Mouse (Mus musculus) cerebellum, adult 11 months (tissue): ENCODE results near the gene Ptpn3.

Experiments used
- DNase-seq: peaks from one replicate; pipeline ENCODE4 v3.0.0; 2022

The Ptpn3 gene

DNA sequence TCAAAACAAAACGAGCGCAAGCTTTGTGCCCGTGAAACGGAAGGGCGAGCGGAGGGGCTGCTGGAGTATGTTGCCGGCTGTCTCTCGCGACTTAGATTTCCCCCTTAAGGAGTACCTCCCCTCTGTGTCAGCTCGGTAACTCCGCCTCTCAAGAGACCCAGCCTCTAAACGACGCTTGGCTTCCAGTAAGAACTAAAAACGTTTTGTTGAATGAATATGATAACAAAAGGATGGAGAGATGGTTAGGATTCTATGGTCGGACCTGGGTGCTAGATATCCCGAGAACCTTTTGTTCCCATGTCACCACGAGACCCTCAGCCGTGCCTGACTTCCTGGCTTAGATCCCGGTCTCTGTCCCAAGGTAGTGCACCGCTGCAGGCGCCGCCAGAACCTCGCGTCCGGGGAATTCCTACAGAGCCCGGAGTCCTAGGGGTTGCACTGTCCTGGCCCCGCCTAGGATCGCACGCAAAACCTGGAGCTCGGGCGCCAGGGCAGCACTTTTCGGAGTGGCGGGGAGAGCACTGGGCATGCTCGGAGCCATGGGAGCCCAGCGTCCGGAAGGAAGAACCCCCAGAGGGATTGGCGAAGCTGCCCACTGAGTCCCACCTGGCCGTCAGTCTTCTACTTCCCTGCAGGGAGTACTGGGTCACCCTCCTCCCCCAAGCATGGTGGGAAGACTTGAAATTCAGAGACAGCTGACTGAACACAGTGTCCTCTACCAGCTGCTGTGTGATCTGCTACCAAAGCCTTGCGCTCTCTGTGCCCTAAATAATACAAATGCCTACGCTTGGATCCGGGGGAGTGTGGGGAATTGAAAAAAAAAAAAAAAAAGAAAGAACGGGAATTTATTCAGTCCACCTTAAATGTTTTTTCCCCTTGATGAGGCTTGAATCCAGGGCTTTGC is at the start of gene Ptpn3:
Ptpn3 (minus strand) TSS at position 428 of the 904 bp plus-strand sequence.
- peak; percentile 76 for DNase-seq

DNA sequence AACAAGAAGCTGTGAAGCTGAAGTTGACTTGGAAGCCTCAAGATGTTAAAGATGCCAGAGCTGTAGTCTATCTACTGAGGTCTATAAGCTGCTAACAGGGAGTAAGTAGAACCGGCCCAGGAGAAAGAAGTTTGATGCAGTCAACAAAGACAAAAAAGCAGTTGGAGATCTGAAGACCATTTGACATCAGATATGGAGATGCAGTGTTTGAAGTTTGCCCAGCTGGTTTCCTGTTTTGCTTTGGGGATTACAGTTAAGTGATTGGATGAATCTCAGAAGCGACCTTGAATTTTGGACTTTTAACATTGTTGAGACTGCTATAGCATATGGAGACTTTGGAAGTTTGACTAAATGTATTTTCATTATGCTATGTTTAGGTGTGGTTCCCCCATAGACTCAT is 48.9 kb upstream of the Ptpn3 start:
- no peak for DNase-seq

DNA sequence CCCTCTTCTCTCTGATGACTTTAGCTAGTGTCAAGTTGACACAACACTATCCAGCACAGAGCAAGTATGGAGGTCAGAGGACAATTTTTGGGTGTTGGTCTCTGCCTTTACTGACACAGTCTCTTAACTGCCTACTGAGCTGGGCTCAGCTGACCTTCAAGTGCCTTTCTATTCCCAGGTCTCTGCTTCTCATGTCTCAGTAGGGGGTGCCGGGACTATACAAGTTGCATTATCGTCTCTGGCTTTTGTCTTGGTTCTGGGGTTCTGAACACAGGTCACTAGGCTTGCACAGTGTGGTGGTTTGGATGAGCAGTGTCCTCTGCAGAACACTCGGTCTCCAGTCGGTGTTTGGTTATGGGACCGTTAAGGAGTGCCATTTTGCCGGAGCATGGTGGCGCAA is 42.4 kb upstream of the Ptpn3 start:
- DNase-seq = no peak

DNA sequence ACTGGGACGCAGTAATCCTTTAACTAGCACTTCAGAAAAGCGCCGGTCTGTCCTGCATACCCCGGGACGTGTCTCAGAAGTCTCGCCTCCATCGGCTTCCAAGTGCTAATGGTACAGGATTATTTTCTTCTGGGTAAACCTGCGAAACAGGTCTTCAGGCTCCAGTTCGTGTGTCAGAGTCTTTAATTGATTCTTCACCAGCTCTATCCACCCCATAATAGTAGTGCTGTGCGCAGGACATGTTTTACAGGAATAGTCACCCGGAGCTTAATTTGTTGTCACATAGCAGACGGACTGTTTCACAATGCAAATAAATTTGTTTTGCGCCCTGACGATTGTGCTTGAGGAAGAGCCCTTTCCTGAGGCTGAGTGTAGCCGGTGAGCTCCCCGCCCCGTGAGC is 37.3 kb upstream of the Ptpn3 start:
- DNase-seq = no peak

DNA sequence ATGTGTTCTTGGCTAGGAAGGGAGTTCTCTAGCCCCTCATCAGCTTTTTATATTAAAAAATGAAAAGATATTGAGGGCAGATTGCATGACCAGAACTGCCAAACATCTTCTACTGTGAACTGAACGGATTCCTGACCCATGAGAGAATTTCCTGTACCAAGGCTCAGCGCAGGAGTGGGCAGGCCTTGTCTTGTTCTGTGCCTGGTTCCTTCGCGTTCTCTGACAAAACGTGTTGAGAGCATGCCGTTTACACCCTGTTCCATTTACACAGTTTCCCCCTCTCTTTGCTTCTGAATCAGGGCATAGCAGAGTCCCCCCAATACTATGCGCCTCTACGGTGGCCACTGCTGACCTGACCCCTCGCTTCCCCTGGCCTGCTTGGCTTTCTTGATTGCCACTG is 36.4 kb upstream of the Ptpn3 start:
- DNase-seq = no peak

DNA sequence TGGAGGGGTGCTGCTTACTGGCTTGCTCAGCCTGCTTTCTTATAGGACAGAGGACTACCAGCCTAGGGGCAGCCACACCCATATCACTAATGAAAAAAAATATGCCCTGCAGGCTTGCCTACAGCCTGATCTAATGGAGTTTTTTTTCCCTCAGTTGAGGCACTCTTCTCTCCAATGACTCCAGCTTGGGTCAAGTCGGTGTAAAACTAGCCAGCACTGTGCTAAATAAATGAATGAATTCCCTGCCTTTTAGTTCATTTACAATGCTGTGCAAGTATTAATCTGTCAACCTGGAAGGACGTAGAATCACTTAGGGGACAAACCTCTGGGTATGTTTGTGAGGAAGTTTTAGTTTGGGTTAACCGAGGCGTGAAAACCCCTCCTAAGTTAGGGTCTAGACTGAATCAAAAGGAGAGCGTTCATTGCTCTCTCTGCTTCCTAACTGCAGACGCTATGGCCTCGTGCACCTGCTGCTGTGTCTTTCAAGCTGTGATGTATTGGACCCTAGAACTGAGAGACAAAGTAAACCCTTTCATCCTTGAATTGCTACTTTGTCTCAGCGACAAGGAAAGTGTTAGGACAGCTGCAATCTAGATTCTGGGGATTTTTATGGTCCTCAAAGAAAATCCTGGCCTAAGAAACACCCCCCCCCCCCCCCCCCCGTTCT is 33.5 kb upstream of the Ptpn3 start:
- no peak for DNase-seq

DNA sequence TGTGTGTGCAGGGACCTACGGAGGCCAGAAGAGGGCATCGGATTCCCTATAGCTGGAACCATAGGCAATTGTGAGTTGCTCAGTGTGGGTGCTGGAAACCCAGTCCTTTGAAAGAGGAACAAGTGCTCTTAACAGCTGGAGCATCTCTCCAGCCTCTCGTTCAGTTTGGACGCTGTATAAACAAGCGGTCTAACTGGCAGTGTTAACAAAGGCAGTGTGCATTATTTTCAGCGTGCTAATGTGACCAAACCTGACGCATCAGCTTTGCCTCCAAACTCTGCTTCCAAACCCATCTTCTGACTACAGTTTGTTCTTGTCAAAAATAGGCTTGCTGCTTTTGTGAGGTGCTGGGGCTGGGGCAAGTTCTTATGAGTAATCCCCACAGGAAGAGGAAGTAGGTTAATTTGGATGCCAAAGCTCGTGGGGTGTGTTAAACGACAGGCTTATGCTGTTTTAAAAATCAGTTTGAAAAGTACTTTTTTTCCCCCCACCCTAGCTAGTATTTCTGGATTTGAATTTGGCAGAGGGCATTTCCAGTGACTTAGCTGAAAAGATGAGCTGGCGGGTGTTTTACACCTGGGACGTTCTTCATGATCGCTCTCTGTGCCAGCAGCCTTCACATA is 32.4 kb upstream of the Ptpn3 start:
- no peak for DNase-seq

DNA sequence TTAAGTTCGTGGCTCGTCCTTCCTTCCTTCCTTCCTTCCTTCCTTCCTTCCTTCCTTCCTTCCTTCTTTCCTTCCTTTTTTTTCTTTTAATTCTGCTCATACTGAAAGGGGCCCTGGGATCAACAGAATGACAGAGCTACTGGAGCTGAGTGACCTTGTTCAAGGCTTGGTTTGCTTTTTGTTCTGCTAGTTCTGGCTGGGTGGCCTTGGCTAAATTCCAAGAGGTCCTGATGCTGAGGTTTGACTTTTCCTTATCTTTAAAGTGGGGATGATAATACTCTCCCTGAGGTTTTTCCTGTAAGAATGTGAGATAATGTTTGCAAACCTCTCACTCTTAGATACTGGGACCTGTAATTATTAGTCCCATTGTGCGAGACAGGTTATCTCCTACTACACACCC is 30.9 kb upstream of the Ptpn3 start:
- no peak for DNase-seq

DNA sequence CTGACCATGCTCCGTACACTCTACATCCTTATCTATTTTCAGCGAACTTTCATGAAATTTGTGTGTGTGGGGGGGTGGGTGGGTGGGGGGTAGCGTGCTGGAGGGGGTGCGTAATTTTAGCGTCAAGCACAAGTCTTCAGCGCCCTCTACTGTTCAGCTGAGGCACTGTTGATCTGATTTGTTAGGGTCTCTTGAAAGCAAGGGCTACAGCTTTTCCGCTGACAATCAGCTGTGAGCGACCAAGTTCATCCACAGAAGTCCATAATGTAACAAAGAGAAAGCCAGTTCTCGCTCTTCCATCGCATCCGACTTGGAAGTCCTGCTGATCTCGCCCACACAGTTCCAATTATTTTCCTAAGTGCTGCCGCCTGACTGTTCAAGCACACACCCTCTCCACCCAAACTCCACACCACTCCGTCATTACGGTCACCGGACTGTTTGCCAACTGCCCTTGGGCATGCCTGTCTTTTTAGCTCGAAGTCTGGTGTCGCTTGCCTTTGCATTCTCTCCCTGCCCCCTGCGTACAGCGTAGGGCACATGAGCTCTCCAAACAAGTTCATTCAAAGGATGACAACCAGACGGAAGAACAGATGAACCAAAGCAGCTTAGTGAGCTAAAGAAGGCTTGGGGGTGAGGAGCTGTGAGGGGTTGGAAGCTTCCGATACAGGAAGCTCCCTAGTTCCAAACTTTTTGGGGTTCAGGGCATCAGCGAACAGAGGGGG is 19.1 kb upstream of the Ptpn3 start:
- no peak for DNase-seq

DNA sequence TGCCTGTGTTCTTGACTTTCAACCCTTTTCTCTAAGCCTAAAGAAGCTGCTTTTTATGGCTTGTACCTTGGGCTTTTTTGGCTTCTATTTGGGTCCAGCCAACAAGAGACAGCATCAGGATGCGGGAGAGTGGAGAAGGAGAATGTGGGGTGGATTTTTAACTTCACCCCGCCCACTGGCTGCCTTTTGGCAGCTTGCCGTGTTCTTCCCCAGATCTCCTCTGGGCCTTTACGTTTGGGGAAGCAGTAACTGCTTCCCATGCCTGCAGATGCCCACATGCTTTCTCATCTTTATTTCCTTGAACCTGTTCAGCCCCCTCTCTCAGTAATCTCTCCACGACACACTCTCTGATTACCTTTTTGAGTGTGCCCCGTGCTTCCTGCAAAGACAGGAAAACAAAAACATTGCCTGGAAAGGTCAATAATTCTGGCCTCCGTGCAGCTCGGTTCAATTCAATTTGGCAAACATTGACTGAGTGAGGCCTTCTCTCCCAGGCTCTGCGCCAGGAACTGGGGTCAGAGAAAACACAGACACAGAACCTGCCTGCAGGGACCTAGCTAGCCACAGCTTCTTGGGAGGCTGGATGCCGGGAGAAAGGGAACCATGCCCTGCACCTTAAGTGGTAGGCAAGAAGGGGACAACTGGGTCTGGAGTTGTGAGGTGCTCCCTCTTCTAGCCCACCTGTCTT is 17.0 kb upstream of the Ptpn3 start:
- DNase-seq = no peak

DNA sequence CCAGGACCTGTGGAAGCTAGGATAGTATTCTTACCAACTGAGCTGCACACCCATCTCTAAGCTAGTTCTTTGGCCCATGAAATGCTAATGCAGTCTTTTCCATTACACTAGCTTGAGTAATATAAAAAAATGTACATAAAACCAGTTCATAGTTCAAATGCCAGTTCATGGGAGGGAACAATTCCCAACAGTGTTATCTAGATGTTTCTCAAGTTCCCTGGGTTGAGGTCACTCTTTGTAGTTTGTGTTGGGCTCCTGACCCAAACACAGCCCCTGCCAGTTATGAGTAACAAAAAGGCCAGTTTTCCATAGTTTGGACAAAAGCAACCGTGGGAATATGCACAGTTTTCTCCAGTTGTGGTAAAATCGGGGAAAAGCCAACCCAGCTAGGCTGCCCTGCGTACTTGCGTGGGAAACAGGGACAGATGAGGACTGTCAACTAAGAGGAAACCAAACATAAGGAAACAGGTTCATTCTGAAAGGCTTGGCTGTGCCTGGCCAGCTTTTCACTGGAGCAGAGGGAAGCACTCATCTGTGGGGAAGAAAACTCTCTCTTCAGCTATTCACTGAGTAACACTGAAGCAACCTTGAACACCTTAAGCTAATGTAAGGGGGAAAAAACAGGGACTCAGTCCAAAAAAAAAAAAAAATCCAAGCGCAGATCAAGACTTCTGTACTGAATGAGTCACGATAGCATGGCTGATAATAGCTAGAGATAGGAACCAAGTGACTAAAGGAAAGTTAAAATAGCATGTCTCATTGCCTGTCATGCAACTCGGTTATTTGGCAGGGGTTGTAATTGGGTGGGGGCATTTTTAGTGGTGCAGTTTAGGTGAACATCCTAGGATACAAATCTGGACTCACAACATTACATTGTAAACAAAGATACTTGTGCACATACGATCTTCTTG is 10.9 kb upstream of the Ptpn3 start:
- no peak for DNase-seq

DNA sequence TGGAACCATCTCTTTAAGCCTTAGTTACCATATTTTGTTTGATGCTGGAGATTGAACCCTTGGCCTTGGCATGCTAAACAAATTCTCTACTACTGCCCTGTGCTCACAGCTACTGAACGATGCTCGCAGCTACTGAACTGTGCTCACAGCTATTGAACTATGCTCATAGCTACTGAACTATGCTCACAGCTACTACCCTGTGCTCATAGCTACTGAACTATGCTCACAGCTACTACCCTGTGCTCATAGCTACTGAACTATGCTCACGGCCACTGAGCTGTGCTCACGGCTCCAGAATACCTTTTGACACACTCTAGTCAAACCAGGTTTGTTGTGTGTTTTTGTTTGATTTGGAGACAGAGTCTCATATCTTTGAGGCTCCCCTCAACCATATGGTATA is 10.1 kb upstream of the Ptpn3 start:
- no peak for DNase-seq

DNA sequence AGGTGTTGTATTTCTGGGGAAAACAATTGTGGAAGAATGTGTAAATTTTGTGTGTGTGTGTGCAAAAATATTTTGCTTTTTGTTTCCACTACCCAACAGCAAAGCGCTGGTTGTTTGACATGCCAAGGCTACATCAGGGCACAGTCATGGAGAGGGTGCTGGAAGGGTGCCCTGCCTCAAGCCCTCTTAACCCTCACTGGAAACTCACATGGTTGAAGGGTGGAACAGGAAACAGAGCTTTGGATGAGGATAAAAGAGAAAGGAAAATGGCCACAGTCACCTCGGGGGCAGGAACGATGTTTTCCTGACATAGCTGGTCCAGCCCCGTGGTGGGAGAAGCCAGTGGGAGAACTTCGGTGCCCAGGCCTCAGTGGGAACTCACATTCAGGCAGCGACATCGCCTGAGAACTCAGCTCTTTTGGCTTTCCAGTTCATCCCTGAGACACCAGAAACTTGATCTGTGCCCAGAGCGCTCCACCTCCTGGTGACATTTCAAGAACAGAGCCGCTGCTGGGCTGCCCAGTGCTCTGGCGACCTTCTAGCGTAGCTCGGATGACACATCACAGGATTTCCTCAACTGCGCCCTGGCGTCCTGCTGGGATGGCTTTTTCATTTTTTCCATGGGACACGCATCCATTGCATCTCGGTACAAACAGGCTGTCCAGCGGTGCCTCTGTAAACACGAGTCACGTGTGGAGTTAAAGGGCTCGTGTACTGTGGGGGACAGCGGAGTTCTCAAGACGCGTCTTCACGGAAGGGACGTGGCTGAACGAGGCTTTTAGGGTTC is 6.8 kb upstream of the Ptpn3 start:
- no peak for DNase-seq

DNA sequence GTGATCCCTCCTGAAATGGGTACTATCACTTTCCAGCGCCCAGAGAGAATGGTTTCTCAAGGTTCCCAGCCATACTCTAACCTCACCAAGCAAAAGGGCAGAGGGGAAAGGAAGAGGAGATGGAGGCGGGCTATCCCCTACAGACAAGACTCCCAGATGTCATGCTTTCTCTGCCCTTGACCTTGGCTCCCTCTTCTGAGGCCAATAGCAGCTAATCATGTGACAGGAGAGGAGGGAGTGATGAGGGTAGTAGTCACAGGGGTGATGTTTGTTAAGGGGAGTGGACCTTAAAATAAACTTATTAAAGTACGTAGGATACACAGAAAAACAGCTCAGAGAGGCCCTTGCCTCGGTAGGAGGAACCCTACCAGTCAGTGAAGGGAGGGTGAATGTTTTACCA is 6.1 kb upstream of the Ptpn3 start:
- no peak for DNase-seq

DNA sequence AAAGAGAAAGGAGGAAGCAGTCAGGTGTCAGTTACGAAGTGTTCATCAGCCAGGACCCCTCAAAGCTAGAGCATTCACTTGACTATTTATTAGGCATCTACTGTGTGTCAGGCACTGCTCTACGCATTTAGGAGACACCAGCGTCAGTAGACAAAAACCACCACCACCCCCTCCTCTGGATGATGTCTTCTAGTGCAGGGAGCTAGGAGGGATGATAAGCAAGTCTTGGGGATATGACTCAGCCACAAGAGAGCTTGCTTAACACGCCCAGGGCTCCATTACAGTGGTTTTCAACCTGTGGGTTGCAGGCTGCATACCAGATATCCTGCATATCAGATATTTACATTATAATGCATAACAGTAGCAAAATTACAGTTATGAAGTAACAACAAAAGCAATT is 4.6 kb upstream of the Ptpn3 start:
- DNase-seq = no peak

DNA sequence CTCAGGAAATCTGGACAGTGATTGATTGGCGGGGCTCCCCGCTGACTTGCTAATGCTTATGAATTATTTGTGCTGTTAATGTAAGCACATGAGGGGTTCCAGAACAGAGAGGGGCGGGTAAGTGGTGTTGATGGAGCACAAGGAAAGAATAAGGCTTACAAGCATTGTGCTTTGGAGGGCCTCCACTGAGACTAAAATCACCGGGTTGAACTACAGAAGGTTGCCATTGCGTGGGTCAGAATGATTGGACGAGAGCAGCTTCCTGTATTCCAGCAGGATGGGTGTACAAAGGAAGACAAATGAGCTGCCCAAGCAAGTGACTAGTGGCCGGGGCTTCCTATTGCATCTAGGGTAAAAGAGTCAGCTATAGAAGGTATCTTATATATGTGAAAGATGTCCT is 4.0 kb upstream of the Ptpn3 start:
- no peak for DNase-seq

DNA sequence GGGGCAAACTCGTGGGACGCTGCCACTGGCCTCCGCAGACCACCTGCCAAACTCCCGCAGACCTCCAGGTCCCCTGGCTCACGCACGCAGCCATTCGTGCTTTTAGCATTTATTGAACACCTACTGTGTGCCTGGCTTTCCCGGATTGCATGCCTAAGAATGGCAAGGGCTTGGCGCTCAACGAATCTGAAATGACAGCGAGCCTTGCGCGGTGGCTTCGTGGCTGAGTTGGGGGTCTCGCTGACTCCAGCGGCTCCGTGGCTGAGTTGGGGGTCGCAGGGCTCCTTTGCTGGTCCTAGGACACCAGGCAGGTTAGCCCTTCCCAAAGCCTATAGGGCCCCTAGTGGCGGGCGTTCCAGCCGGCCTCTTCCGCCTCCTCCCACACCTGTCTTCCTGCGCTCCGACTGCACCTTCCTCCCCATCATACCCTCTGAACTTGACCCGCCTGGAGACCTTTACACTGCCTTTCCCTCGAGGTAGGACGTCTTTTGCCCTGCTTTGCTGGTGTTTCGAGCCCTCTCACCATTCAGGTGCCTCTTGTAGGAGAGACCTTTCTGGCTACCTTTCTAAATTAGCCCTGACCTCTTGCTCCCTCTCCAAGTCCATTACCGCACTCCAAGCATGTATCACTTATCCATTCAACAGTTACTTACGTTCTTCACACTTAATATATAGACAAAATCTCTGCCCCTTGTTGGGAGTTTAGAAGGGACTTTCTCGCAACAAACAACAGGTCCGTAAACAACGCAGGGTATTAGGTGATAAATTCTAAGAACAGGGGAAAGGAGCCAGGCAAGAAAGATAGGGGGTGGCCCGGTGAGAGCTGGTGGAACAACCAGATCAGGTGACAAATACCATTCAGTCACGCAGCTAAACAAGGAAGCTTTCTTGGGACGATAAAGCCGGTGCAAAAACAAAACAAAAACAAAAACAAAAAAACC is 898 bp downstream of the Ptpn3 start:
- peak; percentile 54 for DNase-seq

DNA sequence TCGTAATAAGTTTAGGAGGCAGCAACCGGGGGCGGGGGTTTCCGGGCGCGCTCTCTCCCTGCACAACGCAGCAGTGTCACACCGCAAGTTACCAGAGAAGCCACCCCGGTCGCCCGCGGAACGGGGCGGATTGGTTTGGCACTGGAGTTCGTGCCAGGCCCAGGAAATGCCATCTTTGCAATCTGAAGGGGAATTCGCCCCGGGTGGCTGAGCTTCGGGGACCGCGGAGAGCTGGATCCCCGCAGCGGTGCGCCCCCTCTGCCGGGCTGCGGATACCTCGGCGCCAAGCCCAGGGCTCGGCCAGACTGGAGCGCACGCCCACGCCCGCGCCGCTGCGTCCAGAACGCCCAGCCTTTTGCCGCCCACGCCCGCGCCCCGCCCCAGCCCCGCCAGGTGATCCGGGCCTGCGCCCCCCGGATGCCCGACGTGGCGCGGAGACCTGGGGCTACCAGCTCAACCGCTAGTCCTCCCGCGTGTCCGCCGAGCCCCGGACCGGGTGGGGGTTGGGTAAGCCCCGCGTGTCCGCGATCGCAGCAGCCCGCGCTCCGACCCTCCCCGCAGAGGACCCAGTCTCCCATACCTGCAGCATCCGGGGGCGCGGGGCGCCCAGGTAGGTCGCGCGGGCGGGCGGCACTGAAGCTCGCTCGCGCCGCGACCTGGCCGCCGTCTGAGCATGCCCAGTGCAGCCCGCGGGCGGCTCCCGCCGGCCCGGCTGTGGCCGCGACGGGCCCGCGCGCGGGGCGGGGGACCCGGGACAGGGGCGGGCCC is 1.8 kb downstream of the Ptpn3 start:
- peak; percentile 71 for DNase-seq

DNA sequence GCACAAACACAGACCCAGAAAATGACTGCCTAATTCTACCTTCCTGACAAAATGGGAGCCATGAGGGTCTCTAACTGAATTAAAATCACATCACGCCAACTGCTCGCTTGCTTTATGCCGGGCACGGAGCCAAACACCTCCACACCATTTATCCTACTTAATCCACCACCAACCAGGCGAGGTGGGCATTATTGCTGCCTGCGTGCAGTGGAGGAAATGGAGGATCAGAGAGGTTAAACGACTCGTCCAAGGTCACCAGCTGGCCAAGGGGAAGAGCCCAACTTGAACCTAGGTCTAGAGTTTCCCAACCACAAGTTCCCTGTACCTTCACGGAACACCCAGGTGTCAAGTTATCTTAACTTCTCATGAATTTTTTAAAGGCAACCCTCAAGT is 2.3 kb downstream of the Ptpn3 start:
- DNase-seq = no peak
